ENCODE assay signal across 8 mouse cellular contexts in the genomic region with DNA sequence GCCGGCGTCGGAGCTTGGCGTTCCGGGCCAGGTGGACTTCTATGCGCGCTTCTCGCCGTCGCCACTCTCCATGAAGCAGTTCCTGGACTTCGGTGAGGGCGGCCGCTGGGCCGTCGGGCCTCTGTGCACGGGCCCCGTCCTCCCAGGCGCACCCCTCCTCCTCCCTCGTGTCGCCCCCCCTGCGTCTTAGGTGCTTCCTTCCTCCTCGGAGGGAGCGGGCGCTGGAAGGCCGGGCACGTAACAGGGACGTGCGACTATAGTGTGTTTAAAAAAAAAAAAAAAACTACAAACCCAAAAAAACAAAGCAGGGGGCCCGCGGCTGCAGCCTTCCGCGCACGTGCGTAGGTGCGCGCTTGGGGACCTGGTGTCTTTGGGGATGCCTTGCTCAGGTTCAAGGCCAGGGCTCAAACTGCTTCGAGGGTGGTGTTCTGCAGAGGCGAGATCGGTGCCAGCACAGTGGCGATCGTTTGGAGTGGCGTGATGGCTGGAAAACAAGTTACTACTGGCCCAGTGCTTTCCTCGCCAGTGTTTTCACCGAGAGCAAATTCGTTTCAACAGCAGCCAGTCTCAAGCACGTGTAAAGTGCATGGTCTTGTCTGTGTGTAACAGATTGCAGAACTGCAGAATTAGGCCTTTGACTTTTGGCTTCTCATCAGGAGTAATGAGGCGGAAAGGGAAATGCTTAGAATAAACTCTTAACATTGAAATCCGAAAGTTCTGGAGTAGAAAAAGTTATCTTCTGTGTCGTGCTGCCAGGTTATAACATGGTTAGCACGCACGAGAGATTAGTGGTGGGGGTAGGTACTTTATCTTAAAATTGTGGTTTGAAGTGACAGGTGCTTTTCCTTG. TPM values are rescaled to one million over a fixed set of nuclear protein-coding genes. Genes with fewer than 3 reads are reported as not detected.
DNase-seq lines count a peak whose midpoint lies in the region; ATAC-seq lines count a peak whose summit lies in the region.

No protein-coding gene starts in this region.

- peak; percentile 36 for DNase-seq in cerebellum, adult 8-10 months
- no peak for DNase-seq in cerebellum, postnatal 25 days
- peak; percentile 44 for DNase-seq in adrenal gland, adult 8-10 months
- DNase-seq in fibroblast of lung, adult 2 months (ENCODE audit: low read depth): peak; percentile 9
- DNase-seq in layer of hippocampus, adult 9-11 months: peak; percentile 49
- DNase-seq in spleen, postnatal 10 days (ENCODE audit: low spot score in 2 of 2): peak; percentile 44 to 63

- peak; percentile 48 to 53 for ATAC-seq in hematopoietic stem cell, adult 5-6 weeks (replicated peaks in 1 of 2; ENCODE audit: insufficient read depth in 1 of 2, low FRiP score in 2 of 2, low TSS enrichment in 1 of 2, low read depth in 1 of 2, poor library complexity in 2 of 2, severe bottlenecking in 2 of 2)
- peak; percentile 31 for ATAC-seq in megakaryocyte, adult 5-6 weeks (ENCODE audit: poor library complexity, severe bottlenecking)

RNA-seq across cellular contexts. Expression of gene Pdk1, which starts 0.7 kb away (rescaled TPM):
- total RNA-seq in adrenal gland, adult 8-10 months (2022): 10 to 100 TPM; 24.3 to 40.4 (median 31.7) TPM
- total RNA-seq in hematopoietic stem cell, adult 5-6 weeks (2017): 108 and 111 TPM in 2 replicates
- 4.7 and 5.7 TPM in 2 replicates for total RNA-seq in megakaryocyte, adult 5-6 weeks (2015)
- 8.6 and 19.8 TPM in 2 replicates for total RNA-seq in megakaryocyte, adult 5-6 weeks (2017)

Comparison
In these comparisons a context has a peak if more than half of its experiments do, and no peak if none do; other contexts are left out.
1. DNase-seq: peak in cerebellum, adult 8-10 months (single experiment), adrenal gland, adult 8-10 months (single experiment), fibroblast of lung, adult 2 months (single experiment), layer of hippocampus, adult 9-11 months (single experiment) and spleen, postnatal 10 days (2 of 2); none in cerebellum, postnatal 25 days (0 of 2).